Mouse (Mus musculus): ENCODE results near the gene Exd1. TPM values are rescaled to one million over a fixed set of nuclear protein-coding genes. Genes with fewer than 3 reads are reported as not detected.

Exd1 gene
- total RNA-seq, 1 experiment = 2.0 TPM

- Histone ChIP-seq H3K36me3 (ENCODE audit: control insufficient read depth, insufficient read depth, low read length, poor library complexity, severe bottlenecking) (no peaks in the 10 kb centered on the region), H3K9ac (ENCODE audit: insufficient read depth, low read depth, low read length, poor library complexity, severe bottlenecking) (no peak overlapping the region), H3K4me1 (ENCODE audit: control insufficient read depth in 2 of 2, insufficient read depth in 2 of 2, low read length in 2 of 2, poor library complexity in 1 of 2) (no peaks in the 10 kb centered on the region), H3K9me3 (ENCODE audit: control insufficient read depth, insufficient read depth, low read depth, low read length) (no peaks in the 10 kb centered on the region), H3K4me3 (ENCODE audit: insufficient read depth in 1 of 2, low read depth in 1 of 2, low read length in 2 of 2, poor library complexity in 1 of 2, severe bottlenecking in 1 of 2) (no peak overlapping the region), H3K27ac (ENCODE audit: insufficient read depth, low read depth, low read length, poor library complexity, severe bottlenecking) (no peak overlapping the region)
- TF ChIP-seq CHD2 (IDR thresholded peaks at IDR 0.05; ENCODE audit: low read depth, low read length) (no peak), ZC3H11A (IDR thresholded peaks at IDR 0.05; ENCODE audit: borderline replicate concordance, low read depth, low read length) (no peak), ZNF384 (IDR thresholded peaks at IDR 0.05; ENCODE audit: low read depth, low read length) (no peak), HCFC1 (IDR thresholded peaks at IDR 0.05; ENCODE audit: borderline replicate concordance, insufficient read depth, low read length) (no peak), MAFK (IDR thresholded peaks at IDR 0.05; ENCODE audit: insufficient read depth, low read depth, low read length) (no peak)
- in situ Hi-C loops (cut with MboI; ENCODE audit: low sequenced_read_pairs in 2 of 2, unreplicated experiment in 2 of 2) = no loop called here
- no peak for DNase-seq (ENCODE audit: low read depth, low spot score)
Measured at GRCm38 (mm10) chr2:119581571-119581970, 34.1 kb upstream of the Exd1 start.

- in situ Hi-C loops (cut with MboI; ENCODE audit: low sequenced_read_pairs in 2 of 2, unreplicated experiment in 2 of 2) = no loop called here
- TF ChIP-seq HCFC1 (IDR thresholded peaks at IDR 0.05; ENCODE audit: borderline replicate concordance, insufficient read depth, low read length) = no peak
- TF ChIP-seq ZC3H11A (IDR thresholded peaks at IDR 0.05; ENCODE audit: borderline replicate concordance, low read depth, low read length) = no peak
- TF ChIP-seq CHD2 (IDR thresholded peaks at IDR 0.05; ENCODE audit: low read depth, low read length) = no peak
- no peak for TF ChIP-seq MAFK (IDR thresholded peaks at IDR 0.05; ENCODE audit: insufficient read depth, low read depth, low read length)
- TF ChIP-seq ZNF384 (IDR thresholded peaks at IDR 0.05; ENCODE audit: low read depth, low read length) = no peak
- Histone ChIP-seq H3K9ac (ENCODE audit: insufficient read depth, low read depth, low read length, poor library complexity, severe bottlenecking) (no peak overlapping the region), H3K4me1 (ENCODE audit: control insufficient read depth in 2 of 2, insufficient read depth in 2 of 2, low read length in 2 of 2, poor library complexity in 1 of 2) (no peaks in the 10 kb centered on the region), H3K27ac (ENCODE audit: insufficient read depth, low read depth, low read length, poor library complexity, severe bottlenecking) (no peak overlapping the region), H3K4me3 (ENCODE audit: insufficient read depth in 1 of 2, low read depth in 1 of 2, low read length in 2 of 2, poor library complexity in 1 of 2, severe bottlenecking in 1 of 2) (no peak overlapping the region), H3K36me3 (ENCODE audit: control insufficient read depth, insufficient read depth, low read length, poor library complexity, severe bottlenecking) (no peaks in the 10 kb centered on the region; the same call in 1 of the 2 replicates), H3K9me3 (ENCODE audit: control insufficient read depth, insufficient read depth, low read depth, low read length) (no peaks in the 10 kb centered on the region)
- DNase-seq (ENCODE audit: low read depth, low spot score) = no peak
Measured at GRCm38 (mm10) chr2:119572471-119572870, 25.0 kb upstream of the Exd1 start.

- Histone ChIP-seq H3K36me3 (ENCODE audit: control insufficient read depth, insufficient read depth, low read length, poor library complexity, severe bottlenecking) (peaks cover 4% of the 10 kb centered on the region; the same call in 1 of the 2 replicates), H3K4me1 (ENCODE audit: control insufficient read depth in 2 of 2, insufficient read depth in 2 of 2, low read length in 2 of 2, poor library complexity in 1 of 2) (no peaks in the 10 kb centered on the region), H3K4me3 (ENCODE audit: insufficient read depth in 1 of 2, low read depth in 1 of 2, low read length in 2 of 2, poor library complexity in 1 of 2, severe bottlenecking in 1 of 2) (no peak overlapping the region), H3K27ac (ENCODE audit: insufficient read depth, low read depth, low read length, poor library complexity, severe bottlenecking) (no peak overlapping the region), H3K9ac (ENCODE audit: insufficient read depth, low read depth, low read length, poor library complexity, severe bottlenecking) (no peak overlapping the region), H3K9me3 (ENCODE audit: control insufficient read depth, insufficient read depth, low read depth, low read length) (no peaks in the 10 kb centered on the region)
- DNase-seq (ENCODE audit: low read depth, low spot score) = no peak
- TF ChIP-seq CHD2 (IDR thresholded peaks at IDR 0.05; ENCODE audit: low read depth, low read length) (no peak), HCFC1 (IDR thresholded peaks at IDR 0.05; ENCODE audit: borderline replicate concordance, insufficient read depth, low read length) (no peak)
- in situ Hi-C loops (cut with MboI; ENCODE audit: low sequenced_read_pairs in 2 of 2, unreplicated experiment in 2 of 2) = no loop called here
Measured at GRCm38 (mm10) chr2:119566182-119566855, 18.9 kb upstream of the Exd1 start.

- no peak overlapping the region for H3K27ac ChIP-seq (ENCODE audit: insufficient read depth, low read depth, low read length, poor library complexity, severe bottlenecking)
- H3K4me1 ChIP-seq (ENCODE audit: control insufficient read depth in 2 of 2, insufficient read depth in 2 of 2, low read length in 2 of 2, poor library complexity in 1 of 2) = no peaks in the 10 kb centered on the region
- TF ChIP-seq MAFK (IDR thresholded peaks at IDR 0.05; ENCODE audit: insufficient read depth, low read depth, low read length) = no peak
- no peak for TF ChIP-seq ZC3H11A (IDR thresholded peaks at IDR 0.05; ENCODE audit: borderline replicate concordance, low read depth, low read length)
- TF ChIP-seq ZNF384 (IDR thresholded peaks at IDR 0.05; ENCODE audit: low read depth, low read length) = no peak
- no peak for TF ChIP-seq CHD2 (IDR thresholded peaks at IDR 0.05; ENCODE audit: low read depth, low read length)
- TF ChIP-seq HCFC1 (IDR thresholded peaks at IDR 0.05; ENCODE audit: borderline replicate concordance, insufficient read depth, low read length) = no peak
- H3K36me3 ChIP-seq (ENCODE audit: control insufficient read depth, insufficient read depth, low read length, poor library complexity, severe bottlenecking) = peaks cover 4% of the 10 kb centered on the region; the same call in 1 of the 2 replicates
- H3K9ac ChIP-seq (ENCODE audit: insufficient read depth, low read depth, low read length, poor library complexity, severe bottlenecking) = no peak overlapping the region
- DNase-seq (ENCODE audit: low read depth, low spot score) = no peak
- no peaks in the 10 kb centered on the region for H3K9me3 ChIP-seq (ENCODE audit: control insufficient read depth, insufficient read depth, low read depth, low read length)
- in situ Hi-C loops (cut with MboI; ENCODE audit: low sequenced_read_pairs in 2 of 2, unreplicated experiment in 2 of 2) = no loop called here
- H3K4me3 ChIP-seq (ENCODE audit: insufficient read depth in 1 of 2, low read depth in 1 of 2, low read length in 2 of 2, poor library complexity in 1 of 2, severe bottlenecking in 1 of 2) = no peak overlapping the region
Measured at GRCm38 (mm10) chr2:119565284-119565683, 17.9 kb upstream of the Exd1 start.

Data from ES-E14 (cell line).